Mouse (Mus musculus) E14TG2a.4 (cell line): ENCODE measurements around the gene Atrnl1.

ENCODE experiments used
- CTCF ChIP-seq: conservative IDR thresholded peaks from 2 replicates; pipeline ENCODE4 v1.5.1; 2014; ENCODE audit warnings: low read length
- POU5F1 ChIP-seq: IDR thresholded peaks from 2 replicates; pipeline ENCODE4 v1.6.1; 2014; ENCODE audit warnings: low read length, borderline replicate concordance

GRCm38 (mm10) chr19:57944680-57945079 is 333.8 kb downstream of the Atrnl1 start:
- no peak for TF ChIP-seq CTCF
- TF ChIP-seq POU5F1, result no peak
